ENCODE assay signal across 9 mouse cellular contexts in the genomic region with DNA sequence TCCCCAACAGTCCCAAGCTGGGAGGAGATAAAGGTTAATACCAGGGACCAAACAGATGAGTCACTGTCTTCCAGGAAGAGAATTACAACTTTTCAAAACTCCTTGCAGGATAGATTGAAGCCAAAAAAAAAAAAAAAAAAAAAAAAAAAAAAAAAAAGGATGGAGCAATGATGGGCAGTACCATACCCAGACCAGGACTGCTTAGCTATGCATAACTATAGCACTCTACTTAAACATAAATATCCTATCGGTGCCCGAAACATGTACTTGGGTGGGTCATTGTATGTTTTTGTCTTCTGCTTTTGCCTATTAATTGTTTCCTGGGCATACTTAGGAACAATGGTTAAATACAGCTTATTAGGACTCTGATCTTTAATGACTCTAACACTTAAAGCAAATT. TPM values are rescaled to one million over a fixed set of nuclear protein-coding genes. Genes with fewer than 3 reads are reported as not detected.
DNase-seq lines count a peak whose midpoint lies in the region; ATAC-seq and TF ChIP-seq lines count a peak whose summit lies in the region.
"Had no signal": no experiment of that assay in that cellular context is flagged by ENCODE, and none has a peak within 500 bp of the region (broad histone marks: within the 10 kb centered on the region; RNA-seq: fewer than 3 reads in every experiment).

No protein-coding gene starts in this region.

- WGBS in kidney, embryonic 16.5 days, result 77% methylated on average over 2 of the region's 2 CpGs
- whole genome bisulfite sequencing in embryonic facial prominence, embryonic 10.5 days, result 79% methylated on average over 2 of the region's 2 CpGs
- 74% methylated on average over 2 of the region's 2 CpGs for WGBS in intestine, embryonic 14.5 days
- 76% methylated on average over 2 of the region's 2 CpGs for WGBS in midbrain, postnatal 0 days

- no peaks in the 10 kb centered on the region for H3K9me3 ChIP-seq in kidney, embryonic 16.5 days (ENCODE audit: low read length)
- H3K9me3 ChIP-seq in embryonic facial prominence, embryonic 10.5 days, result no peaks in the 10 kb centered on the region
- no peaks in the 10 kb centered on the region for H3K9me3 ChIP-seq in intestine, embryonic 14.5 days (ENCODE audit: control insufficient read depth, low read length)
- H3K9me3 ChIP-seq in midbrain, postnatal 0 days (ENCODE audit: low read length), result no peaks in the 10 kb centered on the region

- peaks cover 10% of the 10 kb centered on the region for H3K4me1 ChIP-seq in kidney, embryonic 16.5 days (ENCODE audit: insufficient read depth, low read length)
- H3K4me1 ChIP-seq in embryonic facial prominence, embryonic 10.5 days, result peaks cover 15% of the 10 kb centered on the region
- H3K4me1 ChIP-seq in intestine, embryonic 14.5 days (replicated peaks; ENCODE audit: control insufficient read depth, insufficient read depth, low read length), result peaks cover 7% of the 10 kb centered on the region; the same call in 1 of the 2 replicates
- peaks cover 5% of the 10 kb centered on the region; the same call in 1 of the 2 replicates for H3K4me1 ChIP-seq in midbrain, postnatal 0 days (ENCODE audit: insufficient read depth, low read length)

- H3K4me3 ChIP-seq in kidney, embryonic 16.5 days (ENCODE audit: low read length), result peak overlapping the region; percentile 86
- H3K4me3 ChIP-seq in embryonic facial prominence, embryonic 10.5 days, result peak overlapping the region; percentile 85
- peak overlapping the region; percentile 46 for H3K4me3 ChIP-seq in intestine, embryonic 14.5 days (ENCODE audit: low read depth, low read length)
- H3K4me3 ChIP-seq in midbrain, postnatal 0 days (ENCODE audit: low read depth, low read length), result peak overlapping the region; percentile 73

- no peak for DNase-seq in kidney, adult 9 months
- DNase-seq in embryonic facial prominence, embryonic 10.5 days (ENCODE audit: low spot score), result no peak
- DNase-seq in intestine, embryonic 14.5 days (ENCODE audit: low spot score), result no peak
- no peak for DNase-seq in midbrain, postnatal 0 days (ENCODE audit: low spot score)
- DNase-seq in urinary bladder, postnatal 14 days (ENCODE audit: low spot score), result no peak
- DNase-seq in left cerebral cortex, postnatal 4 days, result no peak
- no peak for DNase-seq in adrenal gland, postnatal 4 days (ENCODE audit: low spot score in 2 of 2)

- no peak for TF ChIP-seq CTCF in midbrain, postnatal 0 days (IDR thresholded peaks at IDR 0.05)

- H3K9ac ChIP-seq in kidney, embryonic 16.5 days (replicated peaks; ENCODE audit: low read length), result peak overlapping the region; percentile 88; the same call in 1 of the 2 replicates
- no peak overlapping the region for H3K9ac ChIP-seq in intestine, embryonic 14.5 days (ENCODE audit: low read length)
- no peak overlapping the region for H3K9ac ChIP-seq in midbrain, postnatal 0 days (replicated peaks; ENCODE audit: low read length, poor library complexity, severe bottlenecking)

- H3K36me3 ChIP-seq in kidney, embryonic 16.5 days (ENCODE audit: insufficient read depth, low read length), result no peaks in the 10 kb centered on the region
- H3K36me3 ChIP-seq in embryonic facial prominence, embryonic 10.5 days (replicated peaks), result peaks cover 10% of the 10 kb centered on the region
- 0 out of 2 replicates have a peak, but pooled peaks cover 4% of the 10 kb centered on the region for H3K36me3 ChIP-seq in intestine, embryonic 14.5 days (ENCODE audit: control insufficient read depth, insufficient read depth, low read length)
- no peaks in the 10 kb centered on the region for H3K36me3 ChIP-seq in midbrain, postnatal 0 days (ENCODE audit: insufficient read depth, low read length)

- H3K4me2 ChIP-seq in kidney, embryonic 16.5 days (replicated peaks; ENCODE audit: low read depth, low read length), result peak overlapping the region; percentile 65
- peak overlapping the region; percentile 68 for H3K4me2 ChIP-seq in intestine, embryonic 14.5 days (ENCODE audit: low read length)
- H3K4me2 ChIP-seq in midbrain, postnatal 0 days (ENCODE audit: low read depth, low read length, poor library complexity, severe bottlenecking), result peak overlapping the region; percentile 88

- no peak overlapping the region for H3K27ac ChIP-seq in kidney, embryonic 16.5 days (ENCODE audit: low read length)
- no peak overlapping the region for H3K27ac ChIP-seq in embryonic facial prominence, embryonic 10.5 days (replicated peaks)
- H3K27ac ChIP-seq in intestine, embryonic 14.5 days (ENCODE audit: low read depth), result no peak overlapping the region
- no peak overlapping the region for H3K27ac ChIP-seq in midbrain, postnatal 0 days (ENCODE audit: low read depth, low read length)

- peak; percentile 46; the same call in 1 of the 2 replicates for ATAC-seq in kidney, embryonic 16.5 days (ENCODE audit: low FRiP score, low TSS enrichment)
- ATAC-seq in intestine, embryonic 14.5 days (replicated peaks; ENCODE audit: low FRiP score, low TSS enrichment, low read depth), result peak; percentile 65
- peak; percentile 62; the same call in 1 of the 2 replicates for ATAC-seq in midbrain, postnatal 0 days (ENCODE audit: low FRiP score)

- intact Hi-C loops in left cerebral cortex, postnatal 4 days (cut with DNase I), result no loop called here

- no peaks in the 10 kb centered on the region for H3K27me3 ChIP-seq in kidney, embryonic 16.5 days (ENCODE audit: insufficient read depth, low read length)
- no peaks in the 10 kb centered on the region; the same call in 1 of the 2 replicates for H3K27me3 ChIP-seq in embryonic facial prominence, embryonic 10.5 days (replicated peaks; ENCODE audit: low read depth, poor library complexity, severe bottlenecking)
- H3K27me3 ChIP-seq in intestine, embryonic 14.5 days (replicated peaks; ENCODE audit: control insufficient read depth, insufficient read depth, low read length), result no peaks in the 10 kb centered on the region
- H3K27me3 ChIP-seq in midbrain, postnatal 0 days (ENCODE audit: insufficient read depth, low read length), result 0 out of 2 replicates have a peak, but pooled peaks cover 5% of the 10 kb centered on the region

RNA-seq across cellular contexts. Expression of a gene that starts 0.5 kb away (rescaled TPM):
- polyA plus RNA-seq in kidney, embryonic 16.5 days (2015; fragmentation: Nextera tagmentation; extraction: Ambion mirVana), result 20.4 and 20.5 TPM in 2 replicates
- 19.8 and 23.8 TPM in 2 replicates for polyA plus RNA-seq in embryonic facial prominence, embryonic 10.5 days (2016; fragmentation: Nextera tagmentation; extraction: Ambion mirVana)
- 21.0 and 24.5 TPM in 2 replicates for polyA plus RNA-seq in intestine, embryonic 14.5 days (2014; fragmentation: Nextera tagmentation; extraction: Ambion mirVana)
- total RNA-seq in midbrain, postnatal 0 days (2014; rRNA removed), result 37.4 and 61.9 TPM in 2 replicates
- 80.0 and 88.7 TPM in 2 replicates for polyA plus RNA-seq in midbrain, postnatal 0 days (2015; fragmentation: Nextera tagmentation; extraction: Ambion mirVana)
- 10 to 100 TPM; 46.7 to 50.9 TPM for total RNA-seq in left cerebral cortex, postnatal 4 days (2021)
- total RNA-seq in adrenal gland, postnatal 4 days (2021), result 10 to 100 TPM; 28.6 to 31.2 TPM

RNA-seq across cellular contexts. Expression of a gene that starts 43.1 kb away (rescaled TPM):
- 46.7 and 48.5 TPM in 2 replicates for polyA plus RNA-seq in kidney, embryonic 16.5 days (2015; fragmentation: Nextera tagmentation; extraction: Ambion mirVana)
- 24.1 and 29.5 TPM in 2 replicates for polyA plus RNA-seq in embryonic facial prominence, embryonic 10.5 days (2016; fragmentation: Nextera tagmentation; extraction: Ambion mirVana)
- 38.7 and 41.6 TPM in 2 replicates for polyA plus RNA-seq in intestine, embryonic 14.5 days (2014; fragmentation: Nextera tagmentation; extraction: Ambion mirVana)
- total RNA-seq in midbrain, postnatal 0 days (2014; rRNA removed), result 117 and 137 TPM in 2 replicates
- polyA plus RNA-seq in midbrain, postnatal 0 days (2015; fragmentation: Nextera tagmentation; extraction: Ambion mirVana), result 89.4 and 92.7 TPM in 2 replicates
- 10 to 100 TPM; 53.4 to 67.4 TPM for total RNA-seq in left cerebral cortex, postnatal 4 days (2021)
- total RNA-seq in adrenal gland, postnatal 4 days (2021), result 10 to 100 TPM; 41.8 TPM

RNA-seq across cellular contexts. Expression of a gene that starts 45.2 kb away (rescaled TPM):
- polyA plus RNA-seq in kidney, embryonic 16.5 days (2015; fragmentation: Nextera tagmentation; extraction: Ambion mirVana), result 0.11 TPM in 1 of 2 replicates, not detected in the other
- polyA plus RNA-seq in embryonic facial prominence, embryonic 10.5 days (2016; fragmentation: Nextera tagmentation; extraction: Ambion mirVana), result 0.21 TPM in 1 of 2 replicates, not detected in the other
- polyA plus RNA-seq in intestine, embryonic 14.5 days (2014; fragmentation: Nextera tagmentation; extraction: Ambion mirVana), result 0.12 TPM in 1 of 2 replicates, not detected in the other
- total RNA-seq in midbrain, postnatal 0 days (2014; rRNA removed), result 0.60 and 0.76 TPM in 2 replicates
- polyA plus RNA-seq in midbrain, postnatal 0 days (2015; fragmentation: Nextera tagmentation; extraction: Ambion mirVana), result 1.4 and 1.6 TPM in 2 replicates
- under 1 TPM; 0.36 to 0.50 TPM for total RNA-seq in left cerebral cortex, postnatal 4 days (2021)
- total RNA-seq in adrenal gland, postnatal 4 days (2021), result under 1 TPM in 1 of 2 experiments, not detected in 1; 0.23 TPM
- polyA plus RNA-seq: Patski had no signal
